Mouse (Mus musculus): Measurements from ENCODE around the gene Cep68.

Cep68 gene

DNA sequence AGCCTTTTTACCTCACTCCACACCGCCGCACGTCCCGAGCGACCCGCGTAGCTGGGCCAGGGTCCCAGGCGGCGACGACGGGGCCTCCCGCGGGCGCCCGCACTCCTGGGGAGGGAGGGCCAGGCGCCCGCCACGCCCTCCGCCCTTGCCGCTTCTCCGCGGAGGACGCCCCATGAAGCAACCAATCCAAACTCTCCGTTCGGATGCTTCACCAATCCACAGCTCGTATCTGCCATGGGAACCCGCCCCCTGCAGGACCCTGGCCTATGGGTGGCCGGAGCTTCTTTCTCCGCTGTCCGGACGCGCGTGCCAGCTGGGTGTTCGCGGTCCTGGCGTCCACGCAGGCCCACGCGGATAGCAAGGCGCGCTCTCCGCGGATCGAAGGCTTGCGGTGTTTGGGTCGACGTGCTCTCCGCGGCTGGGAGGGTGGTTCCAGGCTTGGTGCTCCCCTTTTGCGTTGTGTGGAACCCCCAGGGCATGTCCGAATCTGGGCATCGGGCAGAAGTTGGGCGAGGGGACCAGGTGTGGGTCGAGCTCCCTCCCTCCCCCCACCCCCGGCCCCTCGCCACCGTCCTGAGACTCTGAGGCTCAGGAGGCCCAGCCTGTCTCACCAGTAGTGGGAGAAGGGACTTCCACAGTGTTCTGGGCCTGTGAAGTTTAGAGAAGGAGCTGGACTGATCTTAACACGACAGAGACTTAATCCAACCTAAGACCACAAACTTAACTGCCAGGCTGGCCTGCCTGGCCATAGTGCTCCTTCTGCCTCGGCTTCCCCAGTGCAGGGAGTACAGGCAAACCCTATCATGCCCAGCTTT is at the start of gene Cep68:
Cep68 (minus strand) TSS at position 134 of the 815 bp plus-strand sequence.
- peak; percentile 97 for DNase-seq (ENCODE audit: low read depth, low spot score)

- DNase-seq (ENCODE audit: low read depth, low spot score) = no peak
These were observed 35.2 kb upstream of the Cep68 start for GRCm38 (mm10) chr11:20284463-20284862.

DNA sequence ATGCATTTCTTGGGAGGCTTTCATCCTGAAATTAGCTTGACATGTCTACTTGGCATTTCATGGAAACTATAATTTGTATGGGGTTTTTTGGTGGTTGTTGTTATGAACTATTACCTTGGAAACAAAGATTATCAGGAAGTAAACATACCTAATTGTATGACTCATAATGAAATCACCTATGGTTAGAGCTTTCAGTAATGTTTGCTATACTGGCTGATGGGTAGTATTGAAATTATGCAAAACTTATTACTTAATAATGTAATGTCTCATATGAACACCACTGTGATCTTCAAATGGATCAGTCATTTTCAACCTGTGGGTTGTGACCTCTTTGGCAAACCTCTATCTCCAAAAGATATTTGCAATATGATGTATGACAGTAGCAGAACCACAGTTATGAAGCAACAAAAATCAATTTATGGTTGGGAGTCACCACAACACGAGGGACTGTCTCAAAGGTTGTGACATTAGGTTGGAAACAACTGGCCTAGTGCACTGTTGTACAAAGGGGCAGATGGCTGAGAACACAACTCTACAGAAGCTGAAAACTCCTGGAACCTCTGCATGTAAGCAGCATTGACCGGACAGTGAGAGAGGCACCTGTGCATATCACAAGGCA is 33.5 kb upstream of the Cep68 start:
- DNase-seq (ENCODE audit: low read depth, low spot score) = no peak

DNA sequence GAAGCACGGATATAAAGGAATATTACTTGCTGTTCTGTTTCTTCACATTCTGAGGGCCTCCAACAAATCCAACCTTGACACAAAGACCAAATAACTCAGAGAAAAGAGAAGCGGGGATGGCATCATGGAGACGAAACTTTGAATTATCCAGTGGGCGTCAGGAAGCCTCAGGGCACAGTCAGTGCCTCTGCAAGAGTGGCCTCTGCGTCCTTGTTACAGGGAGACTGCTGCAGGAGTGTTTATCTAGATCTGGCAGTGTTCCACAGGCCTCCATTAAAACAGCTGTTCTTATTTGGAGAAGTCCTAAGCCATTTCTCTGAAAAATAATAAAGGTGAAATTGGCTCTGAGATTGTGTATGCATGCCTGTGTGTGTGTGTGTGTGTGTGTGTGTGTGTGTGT is 31.8 kb upstream of the Cep68 start:
- no peak for DNase-seq (ENCODE audit: low read depth, low spot score)

DNA sequence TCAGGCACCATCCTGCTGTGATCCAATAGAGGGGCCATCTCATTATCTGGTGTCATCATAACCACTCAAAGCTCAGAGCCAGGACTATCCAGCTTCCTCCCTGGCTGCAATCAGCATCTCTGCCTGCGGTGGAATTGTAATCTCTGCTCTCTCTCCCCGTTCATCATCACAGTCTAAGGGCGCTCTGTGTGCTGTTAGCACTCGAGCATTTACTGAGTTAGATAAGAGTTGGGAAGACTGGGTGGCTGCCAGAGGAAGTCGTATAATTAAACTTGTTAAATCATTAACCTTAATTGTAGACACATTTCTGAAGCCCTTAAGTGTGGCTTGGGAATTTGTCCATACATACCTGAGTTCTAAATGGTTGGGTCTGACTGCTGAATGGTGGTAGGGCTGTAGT is 29.5 kb upstream of the Cep68 start:
- no peak for DNase-seq (ENCODE audit: low read depth, low spot score)

- no peak for DNase-seq (ENCODE audit: low read depth, low spot score)
These were observed 27.9 kb upstream of the Cep68 start for GRCm38 (mm10) chr11:20277106-20277505.

GRCm38 (mm10) chr11:20275974-20276373 is 26.7 kb upstream of the Cep68 start:
- DNase-seq (ENCODE audit: low read depth, low spot score) = no peak

- no peak for DNase-seq (ENCODE audit: low read depth, low spot score)
These were observed 20.7 kb upstream of the Cep68 start for GRCm38 (mm10) chr11:20269885-20270284.

DNA sequence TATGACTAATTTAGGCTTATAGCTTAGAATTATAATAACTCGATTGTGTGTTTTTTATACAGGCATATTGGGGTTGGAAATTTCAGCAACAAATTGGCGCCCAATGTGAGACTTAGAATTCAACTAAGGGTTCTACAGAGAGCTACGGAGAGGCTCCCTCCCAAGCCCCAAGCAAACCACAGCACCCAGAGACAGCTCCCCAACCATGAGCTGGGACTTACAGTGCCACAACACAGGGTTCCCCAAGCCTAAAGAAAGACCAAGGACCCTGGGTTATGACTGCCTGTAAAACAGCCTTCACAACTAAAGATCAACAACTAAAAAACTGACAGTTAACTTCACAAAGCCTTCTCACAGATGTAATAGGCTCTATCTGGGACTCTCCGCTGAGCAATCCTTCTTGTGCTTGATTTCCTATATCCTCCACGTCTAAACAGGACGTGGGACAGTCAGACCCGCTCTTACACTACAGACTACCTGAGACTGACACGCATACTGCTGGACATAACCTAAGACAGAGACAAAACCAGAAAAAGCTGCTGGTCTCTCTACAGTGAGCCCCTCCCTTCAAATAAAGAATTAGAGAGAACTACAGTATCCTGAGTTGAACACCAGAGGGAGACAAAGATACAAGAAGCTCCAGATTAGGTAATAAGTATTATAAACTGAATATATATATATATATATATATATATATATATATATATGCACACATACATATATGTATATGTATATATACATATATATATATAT is 13.6 kb upstream of the Cep68 start:
- DNase-seq (ENCODE audit: low read depth, low spot score) = peak; percentile 48

DNA sequence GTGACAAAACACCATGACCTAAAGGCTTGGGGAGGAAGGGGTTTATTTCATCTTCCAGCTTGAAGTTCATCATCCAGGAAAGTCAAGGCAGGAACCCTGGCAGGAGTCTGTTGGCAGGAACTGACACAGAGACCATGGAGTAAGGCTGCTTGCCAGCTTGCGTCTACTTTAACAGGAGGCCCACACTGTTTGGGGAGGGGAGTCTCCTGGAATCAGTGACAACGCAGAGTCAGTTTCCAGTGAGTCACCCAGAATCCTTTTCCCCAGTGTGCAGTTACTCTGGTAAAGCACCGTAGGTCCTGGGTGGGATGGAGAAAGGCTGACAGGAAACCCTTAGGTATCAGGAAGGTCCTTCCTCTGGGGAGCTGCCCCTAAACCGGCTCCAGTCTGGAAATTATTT is 5.6 kb upstream of the Cep68 start:
- DNase-seq (ENCODE audit: low read depth, low spot score) = no peak

DNA sequence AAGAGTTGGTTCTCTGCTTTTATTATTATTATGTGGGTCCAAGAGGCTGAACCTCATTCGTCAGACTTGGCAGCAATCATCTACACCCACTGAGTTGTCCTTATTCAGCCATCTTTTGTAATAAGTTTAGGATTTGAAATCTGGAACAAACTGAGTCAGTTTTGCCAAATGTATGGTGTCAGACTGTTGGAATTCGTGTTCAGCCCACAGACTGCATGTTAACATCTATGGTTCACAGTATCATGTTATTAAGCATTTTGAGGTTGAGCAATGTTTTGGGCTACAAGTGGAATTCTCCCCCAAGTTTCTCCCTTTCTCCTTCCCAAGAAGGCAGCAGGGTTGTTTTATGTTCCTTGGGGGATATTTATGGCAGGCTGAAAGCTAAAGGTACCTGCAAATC is 3.9 kb upstream of the Cep68 start:
- no peak for DNase-seq (ENCODE audit: low read depth, low spot score)

DNA sequence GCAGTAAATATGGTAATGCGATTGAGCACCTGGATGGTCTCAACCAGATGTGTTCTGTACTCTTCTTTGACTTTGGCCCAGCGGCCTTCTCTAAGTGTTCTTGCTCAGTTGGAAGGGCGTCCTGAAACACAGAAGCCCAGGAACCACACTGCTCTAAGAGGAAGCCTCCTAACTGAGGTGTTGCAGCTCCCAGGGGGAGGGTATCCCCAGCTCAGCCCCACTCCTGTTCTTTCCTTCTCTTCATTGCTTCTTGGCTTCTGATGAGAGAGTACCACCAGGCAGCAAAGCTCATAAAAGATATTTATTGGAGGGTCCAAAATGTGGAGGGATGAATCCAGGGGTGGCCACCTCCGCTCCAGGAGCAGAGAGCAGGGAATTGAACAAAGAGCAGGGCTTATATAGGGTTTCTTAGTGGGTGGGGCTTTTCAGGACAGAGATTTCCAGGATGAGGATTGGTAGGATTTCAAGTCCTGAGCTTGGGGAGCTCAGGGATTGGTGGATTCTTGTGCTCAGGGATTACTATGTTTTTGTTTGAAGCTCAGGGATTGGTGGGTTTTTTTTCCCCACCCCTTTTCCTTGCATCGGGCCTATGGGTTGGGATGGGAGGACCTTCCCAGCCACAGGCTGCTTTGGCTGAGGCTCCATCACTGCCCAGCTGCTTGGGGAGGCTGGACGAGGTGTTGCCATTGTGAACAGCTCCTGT is 1.4 kb upstream of the Cep68 start:
- peak; percentile 83 for DNase-seq (ENCODE audit: low read depth, low spot score)

GRCm38 (mm10) chr11:20248840-20249239 is 389 bp downstream of the Cep68 start:
- DNase-seq (ENCODE audit: low read depth, low spot score) = peak; percentile 65

DNA sequence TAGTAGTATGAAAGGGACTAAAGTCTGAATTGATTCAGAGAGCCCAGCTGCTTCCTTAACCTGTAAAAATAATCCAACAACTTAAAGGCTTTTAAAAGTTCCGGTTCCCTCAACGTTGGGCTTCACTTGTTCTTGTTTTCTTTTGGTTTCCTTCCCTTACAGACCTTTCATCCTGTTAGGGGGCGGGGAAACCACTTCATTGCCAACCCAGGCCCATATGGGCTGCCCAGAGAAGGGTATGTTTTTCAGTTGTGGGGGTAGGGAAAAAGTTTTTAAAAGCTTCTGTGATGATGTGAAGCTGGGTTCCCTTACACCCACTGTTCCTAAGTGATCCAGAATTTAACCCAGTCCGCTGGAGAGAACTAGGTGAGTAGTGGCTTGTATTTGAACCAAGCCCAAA is 952 bp downstream of the Cep68 start:
- no peak for DNase-seq (ENCODE audit: low read depth, low spot score)

- no peak for DNase-seq (ENCODE audit: low read depth, low spot score)
These were observed 1.9 kb downstream of the Cep68 start for GRCm38 (mm10) chr11:20247146-20247855.

GRCm38 (mm10) chr11:20246616-20247015 is 2.6 kb downstream of the Cep68 start:
- DNase-seq (ENCODE audit: low read depth, low spot score) = no peak

DNA sequence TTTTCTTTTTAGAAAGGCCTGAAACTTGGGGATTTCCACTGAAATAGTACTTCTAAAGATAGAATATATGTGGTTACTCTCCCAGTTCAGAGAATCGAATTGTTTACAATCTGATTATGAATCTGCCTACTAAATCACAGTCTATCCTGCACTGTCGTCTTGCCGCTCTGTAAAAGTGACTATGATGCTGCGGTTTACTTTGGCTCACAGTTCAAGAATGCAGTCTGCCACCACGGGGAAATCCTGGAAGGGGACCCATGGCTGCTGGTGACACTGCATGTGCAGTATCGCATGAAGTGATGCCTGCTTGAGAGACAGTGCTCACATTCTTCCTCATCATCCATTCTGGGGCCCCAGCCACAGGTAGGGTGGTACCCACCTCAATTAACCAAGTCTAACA is 3.9 kb downstream of the Cep68 start:
- no peak for DNase-seq (ENCODE audit: low read depth, low spot score)

DNA sequence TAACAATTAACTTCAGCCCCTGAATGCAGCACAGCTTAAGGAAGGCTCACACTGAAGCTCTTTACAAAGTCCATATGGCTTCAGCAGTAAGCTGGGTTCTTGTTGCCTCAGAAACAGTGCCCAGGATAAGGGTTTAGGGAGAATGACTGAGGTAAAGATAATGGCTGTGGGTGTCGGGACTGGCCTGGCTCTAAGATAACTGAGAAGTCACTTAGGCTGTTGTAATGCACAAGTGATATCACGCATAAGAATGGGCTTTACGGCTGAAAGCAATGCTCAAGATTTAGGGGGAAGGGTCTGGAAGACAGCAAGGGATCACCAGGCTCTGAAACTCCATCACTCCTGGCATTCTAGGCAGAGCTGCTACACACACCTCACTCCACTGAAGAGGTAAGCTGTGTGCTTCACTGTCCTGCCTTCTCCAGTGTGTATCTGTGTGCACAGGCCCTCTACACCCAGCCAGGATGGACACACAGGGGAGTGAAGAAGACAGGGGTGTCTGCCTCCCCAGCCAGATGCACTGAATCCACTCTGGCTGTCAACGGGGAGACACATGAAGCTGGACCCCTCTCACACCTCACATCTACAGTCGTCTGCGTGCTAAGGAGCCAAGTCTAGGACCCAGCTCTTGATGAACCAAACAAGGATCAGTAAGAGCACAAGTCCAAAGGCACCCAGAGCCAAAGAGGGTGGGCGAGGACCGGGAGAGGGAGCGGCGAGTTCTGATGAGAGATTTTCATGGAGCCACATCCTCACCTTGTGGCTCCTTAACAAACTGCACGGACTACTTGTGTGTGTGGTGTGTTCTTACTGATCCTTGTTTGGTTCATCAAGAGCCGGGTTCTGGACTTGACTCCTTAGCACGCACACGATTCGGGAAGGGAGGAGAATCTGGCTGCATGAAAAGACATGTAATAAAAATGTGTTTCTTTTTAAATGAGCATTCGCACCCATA is 4.6 kb downstream of the Cep68 start:
- DNase-seq (ENCODE audit: low read depth, low spot score) = peak; percentile 80

DNA sequence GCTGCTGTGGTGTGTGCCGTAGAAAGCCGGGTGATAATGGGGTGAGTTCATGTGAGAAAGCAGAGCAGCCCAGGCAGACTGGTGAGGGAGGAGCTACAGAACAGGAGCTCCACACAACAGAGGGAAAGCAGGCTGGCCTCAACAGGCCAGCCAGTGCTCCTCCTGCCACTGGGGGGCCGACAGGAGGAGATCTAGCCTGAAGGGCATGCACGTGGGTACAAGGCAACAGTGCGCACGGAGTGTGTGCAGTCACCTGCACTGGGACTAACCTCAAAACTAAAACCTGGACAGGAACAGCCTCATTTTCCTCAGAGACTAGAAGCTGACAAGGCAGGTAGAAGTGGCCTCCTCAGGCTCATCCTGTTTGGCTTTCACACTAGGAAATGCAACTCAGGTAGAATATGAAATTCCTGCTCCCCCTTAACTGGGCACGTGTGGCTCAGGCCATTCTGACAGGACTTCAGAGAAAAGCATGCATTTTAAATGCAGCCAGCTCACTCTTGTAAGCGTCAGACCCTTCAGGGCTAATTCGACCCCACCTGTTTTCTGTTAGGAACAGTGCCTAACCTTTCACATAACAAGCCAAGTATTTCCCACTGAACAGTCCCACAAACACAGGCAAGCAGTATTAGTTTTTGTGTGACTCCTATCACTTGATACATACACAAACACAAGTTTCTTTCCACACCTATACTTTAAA is 5.9 kb downstream of the Cep68 start:
- DNase-seq (ENCODE audit: low read depth, low spot score) = peak; percentile 60

Measured in ZHBTc4 (cell line).